Mouse (Mus musculus) heart, embryonic 16.5 days (tissue): ENCODE measurements around the gene Golgb1. TPM values are rescaled to one million over a fixed set of nuclear protein-coding genes. Genes with fewer than 3 reads are reported as not detected.

Experiments
- ATAC-seq: fragments of 200-750 bp; cut with Nextera tagmentation; replicated peaks from 2 replicates; pipeline ENCODE4 v1.8.0; 2017; ENCODE audit warnings: moderate number of reproducible peaks; ENCODE audit not compliant: insufficient read depth, low FRiP score; ENCODE audit errors: extremely low read depth
- H3K27ac ChIP-seq: fragments of 300-500 bp; sonication (generic); 2 replicates; pipeline ENCODE4 v1.5.1; 2014; ENCODE audit warnings: mild to moderate bottlenecking, low read length, control low read depth, moderate library complexity
- H3K27me3 ChIP-seq: fragments of 300-500 bp; sonication (generic); 2 replicates; pipeline ENCODE4 v1.6.1; 2014; ENCODE audit warnings: low read length, mixed read lengths; ENCODE audit not compliant: control insufficient read depth, insufficient read depth
- H3K36me3 ChIP-seq: fragments of 300-500 bp; sonication (generic); 2 replicates; pipeline ENCODE4 v1.6.1; 2014; ENCODE audit not compliant: control insufficient read depth, insufficient read depth
- H3K4me1 ChIP-seq: fragments of 300-500 bp; sonication (generic); 2 replicates; pipeline ENCODE4 v1.6.1; 2014; ENCODE audit warnings: low read length, mixed read lengths; ENCODE audit not compliant: control insufficient read depth, insufficient read depth
- H3K4me2 ChIP-seq: fragments of 300-500 bp; sonication (generic); 2 replicates; pipeline ENCODE4 v1.6.1; 2014; ENCODE audit warnings: low read depth, mild to moderate bottlenecking, control low read depth, low read length
- H3K4me3 ChIP-seq: fragments of 300-500 bp; sonication (generic); 2 replicates; pipeline ENCODE4 v1.5.1; 2014; ENCODE audit warnings: mild to moderate bottlenecking, control low read depth, low read length
- H3K9ac ChIP-seq: fragments of 300-500 bp; sonication (generic); 2 replicates; pipeline ENCODE4 v1.6.1; 2014; ENCODE audit warnings: low read length, control low read depth
- H3K9me3 ChIP-seq: fragments of 300-500 bp; sonication (generic); replicated peaks from 2 replicates; pipeline ENCODE4 v1.6.1; 2016; ENCODE audit warnings: low read length; ENCODE audit not compliant: control insufficient read depth
- WGBS: fragments of 180-500 bp; shearing (Covaris S2); extraction: QIAGEN DNeasy Blood & Tissue Kit; methylation state at CpG from one replicate; pipeline ENCODE4 v1.1.7; 2014; 5-methylcytosine and 5-hydroxymethylcytosine counted together
- polyA plus RNA-seq: library from polyadenylated mRNA; unstranded; fragments of >200 nt; fragmentation: Nextera tagmentation; extraction: Ambion mirVana; gene quantifications from 2 replicates; pipeline ENCODE4 v1.2.1, GENCODE M21; 2015

The Golgb1 gene
- polyA plus RNA-seq, 1 experiment from 2014 or later, result 53.0 TPM

DNA sequence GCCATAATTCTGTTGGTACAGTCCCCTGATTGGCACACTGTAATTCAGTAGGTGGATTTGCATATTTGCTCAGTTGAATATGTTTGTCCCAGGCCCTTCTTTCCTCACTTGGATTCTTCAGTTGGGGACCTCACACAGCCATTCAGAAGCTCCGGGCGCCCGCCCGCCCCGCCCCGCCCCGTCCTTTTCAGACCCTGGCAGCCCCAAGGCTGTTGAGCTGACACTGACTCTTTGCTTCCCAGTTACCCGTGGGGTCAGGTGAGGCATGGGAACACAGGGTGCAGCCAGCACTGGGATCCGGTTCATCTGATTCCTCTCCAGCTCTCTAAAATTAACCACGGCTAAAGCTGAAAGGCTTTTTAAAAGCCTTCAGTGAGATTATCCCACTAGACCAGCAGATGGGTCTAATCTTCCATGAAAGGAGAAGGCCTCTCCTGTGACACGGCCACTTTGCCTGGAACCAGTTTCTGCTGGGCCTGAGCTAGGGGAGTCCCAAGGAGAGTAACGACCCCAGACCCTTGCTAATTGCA lies 70.0 kb downstream of the Golgb1 start:
- H3K4me2 ChIP-seq, result no peak overlapping the region
- H3K4me1 ChIP-seq, result peaks cover 8% of the 10 kb centered on the region
- no peaks in the 10 kb centered on the region for H3K36me3 ChIP-seq
- no peak overlapping the region for H3K9ac ChIP-seq
- no peaks in the 10 kb centered on the region for H3K9me3 ChIP-seq
- H3K27ac ChIP-seq, result no peak overlapping the region
- ATAC-seq, result no peak; the same call in 1 of the 2 replicates
- no peaks in the 10 kb centered on the region for H3K27me3 ChIP-seq
- no peak overlapping the region for H3K4me3 ChIP-seq
- 54% methylated on average over 12 of the region's 12 CpGs for WGBS

DNA sequence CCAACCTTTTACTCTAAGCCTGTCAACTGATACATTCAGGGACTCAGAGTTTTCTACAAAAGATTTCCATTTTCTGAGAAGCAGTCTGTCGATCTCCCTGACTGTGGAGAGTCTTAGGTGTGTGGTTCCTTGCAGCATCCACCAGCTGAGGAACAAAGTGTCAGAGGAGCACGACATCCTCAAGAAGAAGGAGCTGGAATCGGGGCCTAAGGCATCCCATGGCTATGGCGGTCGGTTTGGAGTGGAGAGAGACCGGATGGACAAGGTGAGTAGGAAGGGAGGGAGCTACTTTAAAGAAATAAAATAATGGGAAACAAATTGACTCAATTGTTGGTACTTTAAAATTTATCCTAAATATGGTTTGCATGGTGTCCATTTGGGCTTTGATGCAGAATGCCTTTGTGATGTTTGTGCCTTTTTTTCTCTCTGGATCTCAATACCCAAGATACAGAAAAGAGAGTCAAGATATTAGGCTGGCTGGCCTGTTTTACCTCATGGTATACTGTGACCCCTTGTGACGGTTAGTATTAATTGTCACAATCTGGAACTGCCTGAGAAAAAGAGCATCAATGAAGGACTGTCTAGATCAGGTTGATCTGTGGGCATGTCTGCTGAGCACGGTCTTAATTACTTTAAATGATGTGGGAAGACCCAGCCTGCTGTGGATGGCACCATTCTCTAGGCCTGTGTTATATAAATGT lies 71.7 kb downstream of the Golgb1 start:
- Histone ChIP-seq H3K27ac (no peak overlapping the region), H3K9ac (no peak overlapping the region), H3K4me3 (no peak overlapping the region), H3K4me1 (peaks cover 6% of the 10 kb centered on the region), H3K27me3 (no peaks in the 10 kb centered on the region), H3K4me2 (no peak overlapping the region), H3K36me3 (no peaks in the 10 kb centered on the region), H3K9me3 (no peaks in the 10 kb centered on the region)
- 85% methylated on average over 8 of the region's 8 CpGs for WGBS
- ATAC-seq, result no peak

DNA sequence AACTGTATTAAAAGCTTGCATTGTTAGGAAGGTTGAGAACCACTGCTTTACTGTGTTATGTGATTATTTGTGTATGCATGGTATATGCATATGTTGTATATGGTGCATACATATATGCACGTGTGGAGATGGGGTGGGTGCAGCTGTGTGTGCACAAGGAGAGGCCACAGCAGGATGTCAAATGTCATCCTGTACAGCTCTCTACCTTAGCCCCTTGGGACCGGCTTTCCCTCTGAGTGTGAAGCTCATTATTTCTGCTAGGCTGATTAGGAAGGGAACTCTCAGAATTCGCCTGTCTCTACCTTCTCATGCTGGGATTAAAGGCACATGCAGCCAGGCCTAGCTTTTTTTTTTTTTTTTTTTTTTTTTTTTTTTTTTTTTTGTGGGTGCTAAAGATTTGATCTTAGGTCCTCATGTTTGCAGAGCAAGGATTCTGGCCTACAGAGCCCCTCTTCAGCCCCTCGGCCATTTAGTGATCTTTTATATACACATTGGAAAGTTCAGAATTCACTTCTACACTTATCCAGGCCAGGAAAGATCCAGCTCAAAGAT lies 72.8 kb downstream of the Golgb1 start:
- no peak overlapping the region for H3K9ac ChIP-seq
- H3K4me3 ChIP-seq, result no peak overlapping the region
- no peak for ATAC-seq
- H3K27ac ChIP-seq, result no peak overlapping the region
- H3K9me3 ChIP-seq, result no peaks in the 10 kb centered on the region
- WGBS, result 71% methylated on average over 4 of the region's 4 CpGs
- 0 out of 2 replicates have a peak, but pooled peaks cover 2% of the 10 kb centered on the region for H3K4me1 ChIP-seq
- H3K4me2 ChIP-seq, result no peak overlapping the region
- no peaks in the 10 kb centered on the region for H3K36me3 ChIP-seq
- H3K27me3 ChIP-seq, result no peaks in the 10 kb centered on the region

DNA sequence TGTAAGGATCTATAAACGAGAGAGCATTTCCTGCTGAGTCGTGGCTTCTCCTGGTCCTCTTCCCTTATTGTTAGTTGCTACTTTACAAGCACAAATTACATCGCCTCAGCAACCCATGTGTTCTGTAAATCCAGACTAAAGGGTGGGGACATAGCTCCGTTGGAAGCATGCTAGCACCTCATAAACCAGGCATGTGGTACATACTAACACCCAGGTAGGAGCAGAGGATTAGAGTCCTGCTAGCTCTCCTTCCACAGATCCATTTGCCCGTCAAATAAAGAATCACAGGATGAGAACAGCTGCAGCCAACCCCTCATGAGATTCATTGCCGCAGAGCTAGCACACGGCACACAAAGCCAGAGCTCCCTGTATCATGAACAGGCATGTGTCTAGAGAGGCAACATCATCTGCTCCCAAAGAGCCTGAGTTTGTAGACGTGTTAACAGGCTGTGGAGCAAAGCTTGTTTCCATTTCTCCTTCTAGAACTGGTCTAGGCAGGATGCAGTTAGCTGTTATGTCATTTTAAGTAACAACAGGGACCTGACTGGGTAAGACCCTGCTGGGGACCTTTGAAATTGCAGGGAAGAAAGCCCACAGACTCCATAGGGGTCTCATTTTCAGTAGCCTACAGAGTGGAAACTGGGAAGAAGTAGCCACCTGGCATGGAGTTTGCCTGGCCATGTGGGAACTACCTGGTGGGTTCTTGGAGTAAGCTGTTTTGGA lies 74.8 kb downstream of the Golgb1 start:
- Histone ChIP-seq H3K36me3 (no peaks in the 10 kb centered on the region), H3K4me1 (0 out of 2 replicates have a peak, but pooled peaks cover 2% of the 10 kb centered on the region), H3K4me3 (no peak overlapping the region), H3K27ac (no peak overlapping the region), H3K27me3 (no peaks in the 10 kb centered on the region), H3K9ac (no peak overlapping the region), H3K9me3 (no peaks in the 10 kb centered on the region), H3K4me2 (no peak overlapping the region)
- 68% methylated on average over 8 of the region's 8 CpGs for WGBS
- no peak for ATAC-seq

DNA sequence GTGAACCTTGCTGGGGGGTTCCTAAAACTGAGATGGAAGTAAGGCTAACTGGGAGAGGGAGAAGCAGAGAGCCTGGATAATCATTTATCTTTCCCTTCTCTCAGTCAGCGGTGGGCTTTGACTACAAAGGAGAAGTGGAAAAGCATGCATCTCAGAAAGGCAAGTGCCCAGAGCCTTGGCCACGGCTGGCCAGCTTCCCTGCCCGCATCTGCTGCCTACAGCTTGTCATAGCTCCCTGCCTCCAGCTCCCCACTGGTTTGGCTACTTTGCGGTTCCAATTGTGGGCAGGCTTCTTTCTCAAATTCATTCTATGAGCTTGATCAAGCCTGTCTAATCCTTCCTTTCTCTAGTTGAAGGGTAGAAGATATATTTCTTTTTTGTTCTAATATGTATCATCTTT lies 76.1 kb downstream of the Golgb1 start:
- Histone ChIP-seq H3K4me3 (no peak overlapping the region), H3K4me1 (no peaks in the 10 kb centered on the region), H3K27ac (no peak overlapping the region), H3K27me3 (no peaks in the 10 kb centered on the region), H3K36me3 (no peaks in the 10 kb centered on the region), H3K9me3 (no peaks in the 10 kb centered on the region), H3K9ac (no peak overlapping the region), H3K4me2 (no peak overlapping the region)
- 75% methylated on average over 4 of the region's 4 CpGs for WGBS
- no peak for ATAC-seq

DNA sequence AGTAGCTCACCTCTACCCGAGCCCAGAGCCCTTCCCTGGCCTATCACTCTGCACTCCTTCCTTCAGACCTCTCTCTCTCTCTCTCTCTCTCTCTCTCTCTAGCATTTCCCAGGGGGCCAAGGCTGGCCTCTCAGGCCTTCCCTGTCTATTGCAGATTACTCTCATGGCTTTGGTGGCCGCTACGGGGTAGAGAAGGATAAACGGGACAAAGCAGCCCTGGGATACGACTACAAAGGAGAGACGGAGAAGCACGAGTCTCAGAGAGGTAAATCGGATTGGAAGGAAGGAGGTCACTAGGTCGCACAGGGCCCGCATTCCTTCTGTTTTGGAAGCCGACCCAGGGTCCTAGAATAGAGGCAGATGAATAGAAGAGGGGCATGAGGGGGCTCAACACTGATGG lies 80.2 kb downstream of the Golgb1 start:
- WGBS, result 78% methylated on average over 11 of the region's 11 CpGs
- H3K9me3 ChIP-seq, result no peaks in the 10 kb centered on the region
- H3K9ac ChIP-seq, result no peak overlapping the region
- no peaks in the 10 kb centered on the region for H3K4me1 ChIP-seq
- no peak for ATAC-seq
- H3K4me2 ChIP-seq, result no peak overlapping the region
- no peaks in the 10 kb centered on the region for H3K27me3 ChIP-seq
- no peak overlapping the region for H3K4me3 ChIP-seq
- H3K36me3 ChIP-seq, result no peaks in the 10 kb centered on the region
- no peak overlapping the region for H3K27ac ChIP-seq

DNA sequence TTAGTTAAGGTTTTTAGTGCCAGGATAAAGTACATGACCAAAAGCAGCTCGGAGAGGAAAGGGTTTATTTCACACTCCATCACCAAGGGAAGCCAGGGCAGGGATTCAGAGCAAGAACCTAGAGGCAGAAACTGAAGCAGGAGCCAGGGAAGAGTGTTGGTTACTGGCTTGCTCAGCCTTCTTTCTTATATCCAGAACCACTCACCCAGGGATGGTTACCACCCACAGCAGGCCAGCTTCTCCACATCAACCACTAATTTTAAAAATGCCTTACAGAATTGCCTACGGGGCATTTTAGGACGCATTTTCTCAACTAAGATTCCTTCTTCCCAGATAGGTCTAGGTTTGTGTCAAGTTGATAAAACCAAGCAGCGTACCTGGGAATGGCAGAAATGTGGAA lies 88.5 kb downstream of the Golgb1 start:
- Histone ChIP-seq H3K9me3 (no peaks in the 10 kb centered on the region), H3K9ac (no peak overlapping the region), H3K27ac (no peak overlapping the region), H3K27me3 (no peaks in the 10 kb centered on the region), H3K36me3 (peaks cover 20% of the 10 kb centered on the region), H3K4me3 (no peak overlapping the region), H3K4me2 (no peak overlapping the region), H3K4me1 (no peaks in the 10 kb centered on the region)
- no peak for ATAC-seq
- 77% methylated on average over 4 of the region's 4 CpGs for WGBS

DNA sequence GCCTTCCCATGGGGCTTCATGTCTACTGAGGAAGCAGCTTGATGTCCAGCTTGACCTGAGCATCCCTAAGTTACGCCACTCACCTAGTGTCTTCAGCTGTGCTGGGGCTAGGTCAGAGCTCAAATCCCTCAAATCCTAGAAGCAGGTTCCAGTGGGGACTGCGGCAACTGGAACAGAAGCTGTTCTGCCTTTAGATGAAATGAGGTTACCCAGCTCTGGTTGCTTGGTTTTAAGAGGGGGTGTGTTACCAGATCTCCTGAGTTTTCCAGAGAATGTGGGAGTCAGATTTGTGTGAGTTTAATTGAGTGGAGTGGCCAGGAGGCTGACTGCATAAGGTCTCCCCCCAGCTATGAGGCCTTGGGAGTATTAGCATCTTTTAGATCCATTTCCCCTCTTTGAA lies 104.2 kb downstream of the Golgb1 start:
- WGBS, result 90% methylated on average over 2 of the region's 2 CpGs

More for the DNA sequence above, 104.2 kb downstream of the Golgb1 start:
- no peak overlapping the region for H3K27ac ChIP-seq
- peaks cover 2% of the 10 kb centered on the region; the same call in 1 of the 2 replicates for H3K9me3 ChIP-seq
- H3K27me3 ChIP-seq, result no peaks in the 10 kb centered on the region
- no peak overlapping the region for H3K4me2 ChIP-seq
- H3K4me3 ChIP-seq, result no peak overlapping the region
- H3K4me1 ChIP-seq, result peaks cover 6% of the 10 kb centered on the region
- no peak overlapping the region for H3K9ac ChIP-seq
- H3K36me3 ChIP-seq, result peaks cover 10% of the 10 kb centered on the region
- no peak for ATAC-seq
